Comparison of ENCODE assay signal across 11 mouse cellular contexts in genomic region chr12:100391890-100392289, GRCm38 (mm10).
A peak's percentile ranks its signal among the peaks of the same experiment; 100 is the strongest.
DNase-seq lines count a peak whose midpoint lies in the region; ATAC-seq and TF ChIP-seq lines count a peak whose summit lies in the region.
"Had no signal": no experiment of that assay in that cellular context is flagged by ENCODE, and none has a peak within 500 bp of the region (broad histone marks: within the 10 kb centered on the region; RNA-seq: fewer than 3 reads in every experiment).

No protein-coding gene starts in this region.

- no peaks in the 10 kb centered on the region for H3K9me3 ChIP-seq in embryonic facial prominence, embryonic 12.5 days
- H3K9me3 ChIP-seq in embryonic facial prominence, embryonic 10.5 days, result no peaks in the 10 kb centered on the region
- H3K9me3 ChIP-seq: liver, embryonic 15.5 days; midbrain, embryonic 15.5 days had no signal

- H3K4me1 ChIP-seq in embryonic facial prominence, embryonic 12.5 days, result no peaks in the 10 kb centered on the region
- 0 out of 2 replicates have a peak, but pooled peaks cover 9% of the 10 kb centered on the region for H3K4me1 ChIP-seq in embryonic facial prominence, embryonic 10.5 days

- H3K27me3 ChIP-seq in embryonic facial prominence, embryonic 12.5 days, result no peaks in the 10 kb centered on the region
- H3K27me3 ChIP-seq in embryonic facial prominence, embryonic 10.5 days (replicated peaks; ENCODE audit: low read depth, poor library complexity, severe bottlenecking), result no peaks in the 10 kb centered on the region
- H3K27me3 ChIP-seq: liver, embryonic 15.5 days; midbrain, embryonic 15.5 days had no signal

- 0 out of 2 replicates have a peak overlapping the region, but pooled peaks have one; percentile 30 for H3K27ac ChIP-seq in embryonic facial prominence, embryonic 12.5 days
- H3K27ac ChIP-seq in embryonic facial prominence, embryonic 10.5 days (replicated peaks), result no peak overlapping the region
- H3K27ac ChIP-seq in left cerebral cortex, adult 2 months, result peak overlapping the region; percentile 81
- H3K27ac ChIP-seq: liver, embryonic 15.5 days had no signal

- intact Hi-C loops in left cerebral cortex, adult 2 months (cut with DNase I), result no loop called here

- 90% methylated on average over 9 of the region's 9 CpGs for WGBS in embryonic facial prominence, embryonic 12.5 days
- WGBS in embryonic facial prominence, embryonic 10.5 days, result 91% methylated on average over 9 of the region's 9 CpGs

- H3K36me3 ChIP-seq in embryonic facial prominence, embryonic 12.5 days, result peaks cover 26% of the 10 kb centered on the region
- H3K36me3 ChIP-seq in embryonic facial prominence, embryonic 10.5 days (replicated peaks), result peaks cover 61% of the 10 kb centered on the region
- H3K36me3 ChIP-seq: liver, embryonic 15.5 days had no signal

- TF ChIP-seq CTCF in left cerebral cortex, adult 2 months (IDR thresholded peaks at IDR 0.05), result no peak

- no peak for DNase-seq in embryonic facial prominence, embryonic 10.5 days (ENCODE audit: low spot score)
- no peak for DNase-seq in left cerebral cortex, adult 2 months (ENCODE audit: extremely low spot score in 1 of 2, low spot score in 2 of 2)
- DNase-seq in left cerebral cortex, adult 9 months (ENCODE audit: low spot score in 2 of 2), result no peak
- peak; percentile 39 for DNase-seq in cerebellum, adult 11 months
- DNase-seq in gastrocnemius, adult 8-10 months (ENCODE audit: low spot score in 2 of 2), result peak; percentile 29 to 50
- DNase-seq in adrenal gland, adult 2 months, result no peak
- no peak for DNase-seq in kidney, adult 9 months
- DNase-seq: heart, postnatal 14 days had no signal

- no peak for ATAC-seq in embryonic facial prominence, embryonic 12.5 days (ENCODE audit: insufficient number of reproducible peaks, insufficient read depth, low FRiP score, low TSS enrichment)
- ATAC-seq: midbrain, embryonic 15.5 days had no signal

- no peak overlapping the region for H3K4me3 ChIP-seq in embryonic facial prominence, embryonic 12.5 days
- no peak overlapping the region for H3K4me3 ChIP-seq in embryonic facial prominence, embryonic 10.5 days
- no peak overlapping the region for H3K4me3 ChIP-seq in left cerebral cortex, adult 2 months
- H3K4me3 ChIP-seq: liver, embryonic 15.5 days; midbrain, embryonic 15.5 days had no signal

- no peak overlapping the region for H3K9ac ChIP-seq in embryonic facial prominence, embryonic 12.5 days
- H3K9ac ChIP-seq: liver, embryonic 15.5 days; midbrain, embryonic 15.5 days had no signal

- no peak overlapping the region for H3K4me2 ChIP-seq in embryonic facial prominence, embryonic 12.5 days (replicated peaks)
- H3K4me2 ChIP-seq: liver, embryonic 15.5 days; midbrain, embryonic 15.5 days had no signal

Comparison
In these comparisons a context has a peak if more than half of its experiments do, and no peak if none do; other contexts are left out.
1. DNase-seq: peak in cerebellum, adult 11 months (single experiment) and gastrocnemius, adult 8-10 months (2 of 2); none in embryonic facial prominence, embryonic 10.5 days (single experiment), left cerebral cortex, adult 2 months (0 of 2), left cerebral cortex, adult 9 months (0 of 2), adrenal gland, adult 2 months (single experiment) and kidney, adult 9 months (single experiment).